Mouse (Mus musculus) liver, adult 2 months (tissue): ENCODE results near the gene 1700025B11Rik.

Experiments
- CTCF ChIP-seq: fragments of 200-500 bp; IDR thresholded peaks from 2 replicates; pipeline ENCODE4 v1.5.1; 2011; ENCODE audit warnings: low read depth, low read length, control low read depth
- POLR2A ChIP-seq: fragments of 200-500 bp; IDR thresholded peaks from 2 replicates; pipeline ENCODE4 v1.6.1; 2011; ENCODE audit warnings: low read length, control low read depth; ENCODE audit not compliant: insufficient read depth; ENCODE audit errors: extremely low read depth

DNA sequence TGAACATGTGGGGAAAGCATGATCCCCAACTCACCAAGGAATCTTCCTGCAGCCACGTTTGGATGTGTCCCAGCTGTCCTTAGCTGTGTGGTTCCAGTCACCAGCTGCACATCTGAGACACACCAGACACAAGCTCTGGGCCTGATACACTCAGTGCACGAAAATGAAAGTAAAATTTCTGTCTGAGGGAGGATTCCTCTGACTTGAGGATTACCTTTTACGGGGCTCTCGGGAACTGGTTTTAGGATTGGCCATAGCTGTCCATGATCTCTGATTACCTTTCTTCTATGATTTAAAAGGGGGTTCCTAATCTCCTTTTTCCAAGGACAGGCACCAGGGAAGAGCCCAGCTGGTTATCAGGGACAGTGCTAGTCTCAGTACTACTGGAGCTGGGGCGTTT is 34.3 kb upstream of the 1700025B11Rik start, which contains the start of gene Apol10b:
- TF ChIP-seq POLR2A (no peak), CTCF (no peak)
